Mouse (Mus musculus): ENCODE results near the gene Gripap1. TPM values are rescaled to one million over a fixed set of nuclear protein-coding genes. Genes with fewer than 3 reads are reported as not detected.
"Not testable (repeated sequence)": the region's sequence is repeated elsewhere in the genome, so short reads cannot be mapped to it uniquely, and the experiment has no call there.

Gripap1 gene
- 74.9 and 77.1 TPM in 2 replicates for polyA plus RNA-seq (2015; fragmentation: Nextera tagmentation; extraction: Ambion mirVana)

DNA sequence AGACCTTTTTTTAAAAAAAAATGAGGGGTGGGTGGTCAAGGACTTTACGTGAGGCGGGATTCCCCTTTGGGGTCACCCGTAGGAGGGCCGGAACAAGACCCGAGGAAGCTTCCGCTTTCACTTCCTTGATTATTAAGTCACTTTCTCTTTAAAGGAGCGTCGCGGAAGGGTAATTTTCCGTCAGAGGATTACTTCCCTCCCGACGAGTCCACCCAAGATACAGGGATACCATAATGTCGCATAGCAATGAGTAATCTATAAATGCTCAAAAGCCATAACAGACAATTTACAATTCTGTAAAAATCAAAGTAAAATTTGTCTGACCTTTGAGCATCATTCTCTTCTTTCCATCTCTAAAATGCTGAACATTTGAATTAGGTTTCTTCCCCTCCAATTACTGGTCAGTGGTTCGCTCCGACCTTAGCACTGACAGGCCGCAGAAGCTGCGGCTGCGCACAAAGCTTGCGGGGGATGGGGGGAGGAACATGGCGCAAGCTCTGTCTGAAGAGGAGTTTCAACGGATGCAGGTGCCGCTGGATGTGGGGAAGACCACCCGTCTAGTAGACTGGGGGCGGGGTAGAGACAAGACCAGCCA, at the start of gene Gripap1:
TSS of gene Gripap1 (plus strand) at position 224 of the 595 bp plus-strand sequence.
- H3K27me3 ChIP-seq, result no peaks in the 10 kb centered on the region
- 20% methylated on average over 24 of the region's 24 CpGs for WGBS
- H3K4me2 ChIP-seq, result peak within 1 kb of the TSS; percentile 64
- H3K4me3 ChIP-seq, result peak within 1 kb of the TSS; percentile 53
- peaks cover 15% of the 10 kb centered on the region; the same call in 1 of the 2 replicates for H3K36me3 ChIP-seq
- H3K9ac ChIP-seq, result peak within 1 kb of the TSS; percentile 74
- peak; percentile 93 for ATAC-seq (ENCODE audit: low read depth)
- H3K4me1 ChIP-seq (replicated peaks), result peaks cover 14% of the 10 kb centered on the region
- peak within 1 kb of the TSS; percentile 62 for H3K27ac ChIP-seq (replicated peaks)
- H3K9me3 ChIP-seq, result no peaks in the 10 kb centered on the region

GRCm38 (mm10) chrX:7740082-7740819, 49.3 kb upstream of the Gripap1 start:
- H3K4me3 ChIP-seq, result no peak overlapping the region
- H3K4me2 ChIP-seq, result no peak overlapping the region
- no peak overlapping the region for H3K27ac ChIP-seq (replicated peaks)
- H3K9ac ChIP-seq, result no peak overlapping the region
- H3K4me1 ChIP-seq (replicated peaks), result no peaks in the 10 kb centered on the region
- 76% methylated on average over 10 of the region's 10 CpGs for whole genome bisulfite sequencing
- ATAC-seq (ENCODE audit: low read depth), result no peak
- no peaks in the 10 kb centered on the region for H3K27me3 ChIP-seq
- 0 out of 2 replicates have a peak, but pooled peaks cover 16% of the 10 kb centered on the region for H3K36me3 ChIP-seq
- no peaks in the 10 kb centered on the region for H3K9me3 ChIP-seq

- Histone ChIP-seq H3K36me3 (0 out of 2 replicates have a peak, but pooled peaks cover 12% of the 10 kb centered on the region), H3K4me3 (no peak overlapping the region), H3K9ac (no peak overlapping the region), H3K4me2 (no peak overlapping the region), H3K4me1 (replicated peaks) (no peaks in the 10 kb centered on the region), H3K27me3 (no peaks in the 10 kb centered on the region), H3K27ac (replicated peaks) (no peak overlapping the region), H3K9me3 (no peaks in the 10 kb centered on the region)
- 81% methylated on average over 5 of the region's 5 CpGs for WGBS
- ATAC-seq (ENCODE audit: low read depth), result no peak
These were observed 48.5 kb upstream of the Gripap1 start for GRCm38 (mm10) chrX:7741103-7741502.

- no peak overlapping the region for H3K27ac ChIP-seq (replicated peaks)
- H3K4me2 ChIP-seq, result no peak overlapping the region
- no peaks in the 10 kb centered on the region for H3K9me3 ChIP-seq
- 62% methylated on average over 5 of the region's 5 CpGs for WGBS
- H3K4me1 ChIP-seq (replicated peaks), result 0 out of 2 replicates have a peak, but pooled peaks cover 3% of the 10 kb centered on the region
- no peaks in the 10 kb centered on the region for H3K27me3 ChIP-seq
- no peak overlapping the region for H3K4me3 ChIP-seq
- no peak for ATAC-seq (ENCODE audit: low read depth)
- H3K9ac ChIP-seq, result no peak overlapping the region
- H3K36me3 ChIP-seq, result no peaks in the 10 kb centered on the region
These were observed 46.1 kb upstream of the Gripap1 start for GRCm38 (mm10) chrX:7743470-7743869.

DNA sequence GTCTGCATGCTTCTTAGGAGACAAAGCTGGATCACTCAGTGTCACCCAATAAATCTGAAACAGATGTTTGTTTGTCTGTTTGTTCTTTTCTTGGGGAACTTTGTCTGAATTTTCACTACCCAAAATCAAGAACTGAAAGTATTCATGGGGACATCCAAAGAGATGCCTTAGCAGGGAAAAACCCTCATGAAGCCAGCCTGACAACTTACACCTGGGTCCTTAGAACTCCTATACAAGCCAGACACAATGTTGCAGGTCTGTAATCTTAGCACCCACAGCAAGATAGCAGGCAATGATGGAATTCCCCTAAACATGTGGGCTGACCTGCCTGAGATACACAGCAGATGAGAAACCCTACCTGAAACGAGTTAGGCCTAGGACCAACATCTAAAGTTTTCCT, 44.6 kb upstream of the Gripap1 start:
- no peak overlapping the region for H3K4me2 ChIP-seq
- no peak overlapping the region for H3K27ac ChIP-seq (replicated peaks)
- no peaks in the 10 kb centered on the region for H3K27me3 ChIP-seq
- 73% methylated on average over 1 of the region's 1 CpGs for WGBS
- H3K9me3 ChIP-seq, result no peaks in the 10 kb centered on the region
- no peak for ATAC-seq (ENCODE audit: low read depth)
- no peaks in the 10 kb centered on the region for H3K36me3 ChIP-seq
- no peak overlapping the region for H3K9ac ChIP-seq
- H3K4me3 ChIP-seq, result no peak overlapping the region
- peaks cover 12% of the 10 kb centered on the region for H3K4me1 ChIP-seq (replicated peaks)

DNA sequence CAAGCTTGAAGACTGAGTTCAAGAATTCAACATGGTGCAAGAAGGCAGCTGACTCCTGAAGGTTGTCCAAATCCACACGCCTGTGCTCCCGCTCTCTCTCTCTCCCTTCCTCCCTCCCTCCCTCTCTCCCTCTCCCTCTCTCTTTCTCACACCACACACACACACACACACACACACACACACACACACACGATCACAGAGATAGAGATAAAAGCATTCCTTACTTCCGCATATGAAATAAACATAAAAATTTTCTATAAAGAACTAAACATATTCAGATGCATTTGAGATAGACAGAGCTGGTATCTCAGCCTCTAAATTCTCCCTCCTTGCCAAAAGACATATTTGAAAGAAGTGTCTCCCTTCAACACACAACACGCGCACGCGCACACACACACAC, 44.1 kb upstream of the Gripap1 start:
- Histone ChIP-seq H3K36me3 (no peaks in the 10 kb centered on the region), H3K9me3 (no peaks in the 10 kb centered on the region), H3K4me2 (no peak overlapping the region), H3K9ac (no peak overlapping the region), H3K4me1 (replicated peaks) (peaks cover 14% of the 10 kb centered on the region), H3K27ac (replicated peaks) (no peak overlapping the region), H3K27me3 (no peaks in the 10 kb centered on the region), H3K4me3 (no peak overlapping the region)
- no peak for ATAC-seq (ENCODE audit: low read depth)
- WGBS, result 95% methylated on average over 8 of the region's 8 CpGs

GRCm38 (mm10) chrX:7750432-7751116, 39.0 kb upstream of the Gripap1 start, which contains the start of gene Ccdc120:
Gene Ccdc120 (minus strand): TSS chrX:7750905.
- Histone ChIP-seq H3K27me3 (no peaks in the 10 kb centered on the region), H3K4me1 (replicated peaks) (peaks cover 14% of the 10 kb centered on the region), H3K36me3 (no peaks in the 10 kb centered on the region), H3K4me2 (peak within 1 kb of the TSS; percentile 59), H3K9me3 (no peaks in the 10 kb centered on the region), H3K4me3 (peak within 1 kb of the TSS; percentile 62), H3K9ac (peak within 1 kb of the TSS; percentile 76), H3K27ac (replicated peaks) (peak within 1 kb of the TSS; percentile 56; the same call in 1 of the 2 replicates)
- peak; percentile 93 for ATAC-seq (ENCODE audit: low read depth)
- 10% methylated on average over 46 of the region's 56 CpGs for WGBS

- WGBS, result 15% methylated on average over 3 of the region's 3 CpGs
- not testable (repeated sequence) for H3K9ac ChIP-seq; H3K4me2 ChIP-seq; H3K27me3 ChIP-seq; H3K4me1 ChIP-seq (replicated peaks); ATAC-seq (ENCODE audit: low read depth); H3K27ac ChIP-seq (replicated peaks); H3K9me3 ChIP-seq; H3K36me3 ChIP-seq; H3K4me3 ChIP-seq
These were observed 35.9 kb upstream of the Gripap1 start for GRCm38 (mm10) chrX:7753627-7754026.

- Histone ChIP-seq H3K9me3 (no peaks in the 10 kb centered on the region), H3K36me3 (0 out of 2 replicates have a peak, but pooled peaks cover 1% of the 10 kb centered on the region), H3K4me2 (peak within 1 kb of the TSS; percentile 68), H3K27me3 (no peaks in the 10 kb centered on the region), H3K4me1 (replicated peaks) (peaks cover 28% of the 10 kb centered on the region), H3K9ac (peak within 1 kb of the TSS; percentile 75), H3K27ac (replicated peaks) (peak within 1 kb of the TSS; percentile 64), H3K4me3 (peak within 1 kb of the TSS; percentile 62)
- WGBS, result 12% methylated on average over 34 of the region's 38 CpGs
- ATAC-seq (ENCODE audit: low read depth), result peak; percentile 95
These were observed 27.2 kb upstream of the Gripap1 start, which contains the start of gene Tfe3 for GRCm38 (mm10) chrX:7762137-7762920. Gene Tfe3 (plus strand): TSS chrX:7762560.

DNA sequence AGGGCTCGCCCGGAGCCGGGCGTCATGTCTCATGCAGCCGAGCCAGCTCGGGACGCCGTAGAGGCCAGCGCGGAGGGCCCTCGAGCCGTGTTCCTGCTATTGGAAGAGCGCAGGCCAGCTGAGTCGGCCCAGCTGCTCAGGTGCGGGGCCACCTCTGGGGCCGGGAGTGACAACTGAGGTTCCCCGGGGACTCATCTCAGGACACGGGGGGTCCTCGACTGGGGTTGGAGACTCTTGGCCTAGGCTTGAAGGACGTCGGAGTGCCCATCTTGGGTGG, 26.7 kb upstream of the Gripap1 start:
- peak overlapping the region; percentile 62 for H3K4me3 ChIP-seq
- H3K27ac ChIP-seq (replicated peaks), result peak overlapping the region; percentile 64
- peak overlapping the region; percentile 68 for H3K4me2 ChIP-seq
- WGBS, result 20% methylated on average over 21 of the region's 21 CpGs
- peaks cover 7% of the 10 kb centered on the region; the same call in 1 of the 2 replicates for H3K36me3 ChIP-seq
- no peaks in the 10 kb centered on the region for H3K27me3 ChIP-seq
- peaks cover 28% of the 10 kb centered on the region for H3K4me1 ChIP-seq (replicated peaks)
- no peak; the same call in 1 of the 2 replicates for ATAC-seq (ENCODE audit: low read depth)
- no peaks in the 10 kb centered on the region for H3K9me3 ChIP-seq
- H3K9ac ChIP-seq, result peak overlapping the region; percentile 75

GRCm38 (mm10) chrX:7763631-7764393, 25.8 kb upstream of the Gripap1 start:
- 0 out of 2 replicates have a peak, but pooled peaks have one; percentile 10 for ATAC-seq (ENCODE audit: low read depth)
- no peaks in the 10 kb centered on the region for H3K27me3 ChIP-seq
- peak overlapping the region; percentile 75 for H3K9ac ChIP-seq
- H3K9me3 ChIP-seq, result no peaks in the 10 kb centered on the region
- 24% methylated on average over 22 of the region's 22 CpGs for WGBS
- peak overlapping the region; percentile 62 for H3K4me3 ChIP-seq
- H3K4me2 ChIP-seq, result peak overlapping the region; percentile 68
- peaks cover 16% of the 10 kb centered on the region for H3K36me3 ChIP-seq
- 0 out of 2 replicates have a peak overlapping the region, but pooled peaks have one; percentile 1 for H3K27ac ChIP-seq (replicated peaks)
- peaks cover 28% of the 10 kb centered on the region for H3K4me1 ChIP-seq (replicated peaks)

Measured in neural tube, embryonic 13.5 days (tissue).